Mouse (Mus musculus) neural tube, embryonic 12.5 days (tissue): ENCODE measurements around the gene Cenpb. TPM values are rescaled to one million over a fixed set of nuclear protein-coding genes. Genes with fewer than 3 reads are reported as not detected.

Experiments used
- ATAC-seq: fragments of 200-750 bp; cut with Nextera tagmentation; 2 replicates; pipeline ENCODE4 v1.8.0; 2017; ENCODE audit warnings: low read depth, mild to moderate bottlenecking, moderate TSS enrichment, moderate library complexity; ENCODE audit not compliant: low FRiP score
- H3K27ac ChIP-seq: fragments of 300-500 bp; sonication (generic); 2 replicates; pipeline ENCODE4 v1.5.1; 2016
- H3K27me3 ChIP-seq: fragments of 300-500 bp; sonication (generic); replicated peaks from 2 replicates; pipeline ENCODE4 v1.6.1; 2016; ENCODE audit warnings: mild to moderate bottlenecking
- H3K36me3 ChIP-seq: fragments of 300-500 bp; sonication (generic); 2 replicates; pipeline ENCODE4 v1.6.1; 2016; ENCODE audit warnings: mild to moderate bottlenecking
- H3K4me1 ChIP-seq: fragments of 300-500 bp; sonication (generic); 2 replicates; pipeline ENCODE4 v1.6.1; 2016
- H3K4me2 ChIP-seq: fragments of 300-500 bp; sonication (generic); replicated peaks from 2 replicates; pipeline ENCODE4 v1.6.1; 2016; ENCODE audit warnings: mild to moderate bottlenecking
- H3K4me3 ChIP-seq: fragments of 300-500 bp; sonication (generic); 2 replicates; pipeline ENCODE4 v1.5.1; 2016
- H3K9ac ChIP-seq: fragments of 300-500 bp; sonication (generic); 2 replicates; pipeline ENCODE4 v1.6.1; 2016; ENCODE audit warnings: mild to moderate bottlenecking
- H3K9me3 ChIP-seq: fragments of 300-500 bp; sonication (generic); 2 replicates; pipeline ENCODE4 v1.6.1; 2016; ENCODE audit warnings: mild to moderate bottlenecking
- WGBS: fragments of 180-500 bp; shearing (Covaris S2); methylation state at CpG from one replicate; pipeline ENCODE4 v1.1.7; 2016; 5-methylcytosine and 5-hydroxymethylcytosine counted together
- polyA plus RNA-seq: library from polyadenylated mRNA; unstranded; fragments of >200 nt; fragmentation: Nextera tagmentation; extraction: Ambion mirVana; gene quantifications from 2 replicates; pipeline ENCODE4 v1.2.1, GENCODE M21; 2016

Cenpb gene
- polyA plus RNA-seq, 1 experiment from 2014 or later = 19.3 TPM

DNA sequence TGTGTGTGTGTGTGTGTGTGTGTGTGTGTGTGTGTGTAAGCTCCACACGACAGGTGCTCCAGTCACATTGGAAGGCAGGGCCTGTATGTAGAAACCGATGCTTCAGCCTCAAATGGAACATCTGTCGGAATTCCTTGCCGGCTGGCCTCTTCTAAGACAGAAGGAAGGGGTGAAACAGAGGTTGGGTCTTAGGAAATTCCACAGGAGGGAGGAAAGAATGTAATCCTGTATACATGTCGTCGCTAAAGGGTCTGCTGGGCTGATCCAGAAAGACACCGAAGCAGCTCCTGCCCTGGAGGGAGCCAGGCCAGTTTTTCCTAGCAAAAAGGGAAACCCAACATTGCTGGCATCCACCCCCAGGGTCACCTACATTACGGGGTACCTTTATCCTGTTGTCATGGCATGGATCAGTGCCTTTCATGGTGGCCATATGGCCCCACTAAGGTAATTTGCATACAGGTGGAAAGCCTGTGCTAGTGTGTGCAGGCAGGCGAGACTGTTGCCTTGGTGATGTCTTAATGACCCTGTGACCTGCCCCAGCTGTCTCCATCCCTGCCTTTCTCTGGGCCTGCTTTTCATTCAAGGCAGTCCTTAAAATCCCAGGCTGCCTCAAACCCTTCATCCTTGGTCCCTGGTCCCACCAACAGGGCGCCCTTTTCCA lies 10.6 kb upstream of the Cenpb start:
- no peak overlapping the region for H3K4me3 ChIP-seq
- ATAC-seq = peak; percentile 81

DNA sequence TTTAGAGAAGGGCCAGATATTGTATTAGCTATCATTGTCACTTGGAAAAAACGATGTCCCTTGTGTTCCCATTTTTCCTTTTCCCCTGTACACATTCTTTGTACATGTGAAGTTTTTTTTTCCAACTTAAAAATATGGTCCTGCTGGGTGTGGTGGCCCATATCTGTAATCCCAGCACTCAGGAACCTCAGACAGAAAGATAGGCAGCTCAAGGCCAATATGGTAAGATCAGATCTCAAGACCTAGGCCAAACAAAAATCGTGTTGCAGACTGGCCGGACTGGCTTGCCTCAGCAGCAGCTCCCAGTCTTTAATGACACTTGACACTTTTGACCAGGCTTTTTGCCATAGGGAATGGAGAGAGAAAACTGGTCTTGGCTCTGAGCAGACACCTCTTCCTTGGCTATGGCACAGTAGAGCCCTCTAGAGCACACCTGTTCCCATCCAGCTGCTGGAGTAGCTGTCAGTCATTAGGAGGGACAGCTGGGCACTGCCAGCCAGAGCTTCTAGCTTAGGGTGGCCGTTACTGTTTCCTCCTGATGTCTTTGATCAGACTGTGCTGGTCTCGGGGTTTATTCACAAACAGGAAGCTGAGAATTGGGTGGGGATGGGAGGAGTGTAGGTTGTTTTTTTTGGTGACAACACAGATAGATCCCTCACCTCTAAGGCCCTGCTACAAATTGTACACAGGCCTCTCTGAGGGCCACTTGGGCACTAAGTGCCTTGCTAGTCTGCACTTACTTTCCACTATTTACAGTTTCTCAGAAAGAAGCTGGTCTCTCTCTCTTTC lies 9.8 kb upstream of the Cenpb start:
- 0 out of 2 replicates have a peak overlapping the region, but pooled peaks have one; percentile 17 for H3K9ac ChIP-seq
- H3K9me3 ChIP-seq = no peaks in the 10 kb centered on the region
- H3K27ac ChIP-seq = peak overlapping the region; percentile 70; the same call in 1 of the 2 replicates
- H3K4me3 ChIP-seq = no peak overlapping the region
- 54% methylated on average over 5 of the region's 5 CpGs for WGBS
- H3K36me3 ChIP-seq = peaks cover 24% of the 10 kb centered on the region
- no peaks in the 10 kb centered on the region for H3K27me3 ChIP-seq
- H3K4me2 ChIP-seq = peak overlapping the region; percentile 80
- ATAC-seq = no peak
- peaks cover 50% of the 10 kb centered on the region for H3K4me1 ChIP-seq

More for the DNA sequence above, 10.6 kb upstream of the Cenpb start:
- Histone ChIP-seq H3K4me1 (peaks cover 50% of the 10 kb centered on the region), H3K27me3 (no peaks in the 10 kb centered on the region), H3K4me2 (peak overlapping the region; percentile 80), H3K36me3 (peaks cover 29% of the 10 kb centered on the region), H3K9ac (0 out of 2 replicates have a peak overlapping the region, but pooled peaks have one; percentile 8), H3K9me3 (no peaks in the 10 kb centered on the region), H3K27ac (peak overlapping the region; percentile 70)
- 9% methylated on average over 10 of the region's 10 CpGs for WGBS

DNA sequence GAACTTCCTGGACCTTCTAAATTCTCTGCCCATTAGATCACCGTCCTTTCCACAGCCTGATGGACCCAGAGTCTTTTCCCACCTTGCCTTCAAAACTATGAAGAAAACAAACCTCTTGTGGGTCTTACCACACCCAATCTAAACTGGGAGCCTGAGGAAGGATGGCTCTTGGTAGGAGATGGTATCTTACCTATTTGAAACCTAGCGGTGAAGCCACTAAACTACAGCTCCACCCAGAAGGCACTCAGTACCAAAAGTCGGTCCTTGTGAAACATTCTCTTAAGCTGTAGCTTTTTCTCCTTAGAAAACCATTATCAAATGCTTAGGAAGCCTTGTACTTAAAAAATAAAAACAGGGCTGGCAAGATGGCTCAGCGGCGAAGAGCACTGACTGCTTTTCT lies 8.4 kb upstream of the Cenpb start:
- H3K4me1 ChIP-seq = peaks cover 50% of the 10 kb centered on the region
- peaks cover 10% of the 10 kb centered on the region for H3K36me3 ChIP-seq
- no peaks in the 10 kb centered on the region for H3K27me3 ChIP-seq
- peak overlapping the region; percentile 71 for H3K4me3 ChIP-seq
- H3K9ac ChIP-seq = 0 out of 2 replicates have a peak overlapping the region, but pooled peaks have one; percentile 75
- H3K9me3 ChIP-seq = no peaks in the 10 kb centered on the region
- 94% methylated on average over 5 of the region's 5 CpGs for WGBS
- peak overlapping the region; percentile 80 for H3K4me2 ChIP-seq
- no peak for ATAC-seq
- no peak overlapping the region for H3K27ac ChIP-seq

DNA sequence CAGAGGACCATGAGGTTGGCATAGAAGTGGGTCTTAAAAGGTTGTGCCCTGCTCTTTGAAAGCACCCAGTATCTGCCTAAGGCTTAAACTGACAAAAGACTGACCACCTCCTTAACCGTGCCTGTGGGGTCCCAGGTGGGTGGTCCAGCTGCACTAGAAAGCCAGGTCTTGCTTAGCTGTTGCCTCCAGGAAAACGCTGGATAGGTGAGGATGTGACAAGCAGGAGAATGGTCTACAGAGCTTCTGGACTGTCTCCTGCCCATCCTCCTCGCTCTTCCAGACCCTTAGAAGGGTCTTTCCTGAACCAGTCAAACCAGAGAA lies 7.7 kb upstream of the Cenpb start:
- peaks cover 2% of the 10 kb centered on the region for H3K36me3 ChIP-seq
- H3K9me3 ChIP-seq = no peaks in the 10 kb centered on the region
- H3K4me3 ChIP-seq = peak overlapping the region; percentile 71
- WGBS = 23% methylated on average over 3 of the region's 3 CpGs
- H3K27me3 ChIP-seq = no peaks in the 10 kb centered on the region
- no peak for ATAC-seq
- peaks cover 50% of the 10 kb centered on the region for H3K4me1 ChIP-seq
- peak overlapping the region; percentile 75 for H3K9ac ChIP-seq
- H3K27ac ChIP-seq = no peak overlapping the region
- H3K4me2 ChIP-seq = peak overlapping the region; percentile 80

DNA sequence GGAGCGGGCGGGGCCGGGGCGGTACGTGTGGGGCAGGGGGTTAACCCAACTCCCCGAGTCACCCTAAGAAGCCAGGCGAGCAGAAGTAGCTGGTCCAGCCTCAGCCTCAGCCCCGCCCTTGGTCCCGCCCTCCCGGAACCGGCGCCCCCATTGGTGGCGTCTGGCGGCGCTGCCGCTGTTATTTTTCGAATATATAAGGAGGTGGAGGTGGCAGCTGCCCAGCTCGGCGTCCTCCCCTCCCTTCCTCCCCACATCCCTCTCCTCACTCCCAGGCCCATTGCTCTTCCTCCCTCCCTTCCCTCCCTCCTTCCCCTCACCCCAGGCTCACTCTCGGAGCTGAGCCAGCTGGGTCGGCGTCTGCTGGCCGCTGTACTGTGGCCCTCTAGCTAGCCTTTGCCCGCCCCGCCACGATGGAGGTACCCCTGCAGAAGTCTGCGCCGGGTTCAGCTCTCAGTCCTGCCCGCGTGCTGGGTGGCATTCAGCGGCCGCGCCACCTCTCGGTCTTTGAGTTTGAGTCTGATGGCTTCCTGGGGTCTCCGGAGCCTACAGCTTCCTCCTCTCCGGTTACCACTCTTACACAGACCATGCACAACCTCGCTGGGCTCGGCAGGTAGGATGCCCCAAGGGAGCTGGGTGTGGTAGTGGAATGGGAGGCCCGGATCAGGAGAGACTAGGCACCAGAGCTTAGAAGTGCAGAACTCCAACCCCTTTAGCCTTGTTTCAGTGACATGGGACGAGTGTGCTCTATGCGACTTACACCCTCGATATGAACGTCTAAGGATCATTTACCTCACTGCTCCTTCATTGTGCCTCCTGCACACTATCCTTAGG lies 7.1 kb upstream of the Cenpb start, which contains the start of the genes Cdc25b and Spef1:
Gene Cdc25b, plus strand, starts transcription at position 179 of the 831 bp plus-strand sequence.
Gene Spef1, minus strand, starts transcription at position 512 of the 831 bp plus-strand sequence.
- peak; percentile 72 for ATAC-seq
- Histone ChIP-seq H3K27me3 (no peaks in the 10 kb centered on the region), H3K27ac (peak within 1 kb of the TSS; percentile 64), H3K4me3 (peak within 1 kb of the TSS; percentile 71), H3K4me1 (peaks cover 50% of the 10 kb centered on the region), H3K36me3 (no peaks in the 10 kb centered on the region), H3K9me3 (no peaks in the 10 kb centered on the region), H3K4me2 (peak within 1 kb of the TSS; percentile 80), H3K9ac (peak within 1 kb of the TSS; percentile 75)
- WGBS = 2% methylated on average over 43 of the region's 43 CpGs

DNA sequence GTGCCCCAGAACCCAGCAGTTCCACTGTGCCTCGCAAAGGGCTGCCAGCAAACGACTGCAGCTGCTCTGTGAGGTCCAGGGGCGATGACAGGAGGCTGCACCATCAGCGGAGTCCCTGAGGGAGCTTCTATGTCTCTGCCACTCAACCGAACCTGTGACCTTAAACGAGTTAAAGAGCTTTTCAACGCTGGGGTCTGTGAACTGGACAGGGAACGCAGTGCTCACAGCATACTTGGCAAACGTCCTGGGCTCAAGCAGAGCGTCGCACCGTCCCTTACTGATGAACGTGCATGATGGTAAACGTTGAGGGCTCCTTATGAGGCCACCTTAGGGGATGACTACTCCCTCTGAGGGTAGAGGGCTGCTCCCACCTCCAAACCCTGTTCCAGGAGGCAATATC lies 6.5 kb upstream of the Cenpb start:
- H3K4me2 ChIP-seq = peak overlapping the region; percentile 80
- H3K4me3 ChIP-seq = peak overlapping the region; percentile 71
- no peaks in the 10 kb centered on the region for H3K9me3 ChIP-seq
- no peaks in the 10 kb centered on the region for H3K36me3 ChIP-seq
- ATAC-seq = no peak; the same call in 1 of the 2 replicates
- H3K4me1 ChIP-seq = peaks cover 47% of the 10 kb centered on the region
- H3K27ac ChIP-seq = no peak overlapping the region
- H3K27me3 ChIP-seq = no peaks in the 10 kb centered on the region
- H3K9ac ChIP-seq = peak overlapping the region; percentile 75
- WGBS = under 1% methylated on average over 14 of the region's 14 CpGs

DNA sequence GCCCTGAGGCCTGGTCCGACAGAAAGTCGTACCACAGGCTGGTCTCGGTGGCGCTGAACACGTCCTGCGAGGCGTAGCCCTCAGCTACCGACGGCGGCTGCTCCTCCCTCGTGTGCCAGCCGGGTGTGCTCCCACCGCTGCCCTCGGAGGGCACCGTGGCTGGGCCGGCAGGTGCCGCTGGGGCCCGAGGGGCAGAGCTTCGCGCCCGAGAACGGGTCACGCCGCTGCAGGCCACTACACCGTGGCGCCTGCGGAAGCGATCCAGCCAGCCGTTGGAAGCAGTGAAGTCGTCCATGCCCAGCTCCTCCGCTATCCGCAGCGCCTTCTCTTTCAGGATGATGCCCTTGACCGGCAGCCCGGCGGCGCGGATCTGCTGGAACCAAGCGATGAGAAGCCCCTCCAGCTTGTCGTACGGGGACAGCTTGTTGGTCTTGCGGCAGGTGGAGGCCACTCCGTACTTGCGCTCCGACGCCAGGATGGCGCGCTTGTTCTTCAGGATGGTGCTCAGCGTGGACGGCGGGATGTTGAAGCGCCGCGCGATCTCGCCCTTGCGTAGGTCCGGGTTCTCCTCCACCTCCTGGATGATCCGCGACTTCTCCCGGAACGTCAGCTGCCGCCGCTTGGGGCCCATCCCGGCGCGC lies 501 bp downstream of the Cenpb start:
- Histone ChIP-seq H3K4me1 (peaks cover 44% of the 10 kb centered on the region), H3K27me3 (no peaks in the 10 kb centered on the region), H3K9ac (peak overlapping the region; percentile 94), H3K4me2 (peak overlapping the region; percentile 95), H3K36me3 (peaks cover 11% of the 10 kb centered on the region; the same call in 1 of the 2 replicates), H3K9me3 (no peaks in the 10 kb centered on the region), H3K4me3 (peak overlapping the region; percentile 89), H3K27ac (peak overlapping the region; percentile 80)
- under 1% methylated on average over 67 of the region's 67 CpGs for WGBS
- peak; percentile 67 for ATAC-seq

DNA sequence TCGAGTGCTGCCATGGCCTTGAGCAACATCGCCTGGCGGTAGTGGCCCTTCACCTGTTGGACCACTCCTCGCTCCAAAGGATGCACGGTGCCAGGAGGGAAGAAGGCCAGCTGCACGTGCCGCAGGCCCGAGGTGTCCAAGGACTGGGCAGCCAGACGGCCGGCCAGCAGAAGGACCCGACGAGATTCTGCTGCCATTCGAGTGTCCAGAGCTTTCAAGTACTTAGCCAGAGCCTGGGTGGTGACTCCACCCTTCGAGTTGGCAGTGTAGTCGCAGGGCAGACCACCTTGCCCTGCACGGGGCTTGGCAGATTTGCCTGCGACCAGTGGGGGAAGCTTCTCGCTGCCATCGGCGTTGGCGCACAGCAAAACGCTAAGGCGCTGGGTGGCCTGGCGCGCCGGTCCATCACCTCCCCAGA lies 1.0 kb downstream of the Cenpb start:
- 32% methylated on average over 26 of the region's 26 CpGs for WGBS
- 0 out of 2 replicates have a peak, but pooled peaks have one; percentile 0 for ATAC-seq
- H3K27me3 ChIP-seq = no peaks in the 10 kb centered on the region
- H3K4me2 ChIP-seq = peak overlapping the region; percentile 95
- peak overlapping the region; percentile 80; the same call in 1 of the 2 replicates for H3K27ac ChIP-seq
- H3K36me3 ChIP-seq = peaks cover 11% of the 10 kb centered on the region; the same call in 1 of the 2 replicates
- peak overlapping the region; percentile 89 for H3K4me3 ChIP-seq
- no peaks in the 10 kb centered on the region for H3K9me3 ChIP-seq
- peaks cover 46% of the 10 kb centered on the region for H3K4me1 ChIP-seq
- peak overlapping the region; percentile 94 for H3K9ac ChIP-seq

DNA sequence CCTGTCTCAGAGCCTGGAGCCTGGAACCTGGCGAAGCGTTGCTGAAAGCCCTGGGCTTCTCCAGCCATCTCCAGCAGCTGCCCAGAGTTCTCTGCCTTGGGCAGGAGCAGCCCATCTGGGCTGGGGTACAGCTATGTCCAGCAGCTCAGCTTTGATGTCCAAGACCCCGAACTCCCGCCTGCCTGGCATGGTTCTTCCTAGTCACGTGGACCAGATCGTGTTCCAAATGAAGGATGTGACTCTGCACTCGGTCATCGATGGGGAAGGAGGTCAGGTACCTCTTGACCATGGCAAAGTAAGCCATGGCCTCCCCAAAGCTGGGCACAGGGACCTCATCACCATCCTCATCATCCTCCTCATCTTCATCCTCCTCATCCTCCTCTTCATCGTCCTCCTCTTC lies 1.9 kb downstream of the Cenpb start:
- Histone ChIP-seq H3K36me3 (peaks cover 11% of the 10 kb centered on the region; the same call in 1 of the 2 replicates), H3K9me3 (no peaks in the 10 kb centered on the region), H3K27ac (no peak overlapping the region), H3K4me2 (peak overlapping the region; percentile 95), H3K4me3 (peak overlapping the region; percentile 89), H3K4me1 (peaks cover 46% of the 10 kb centered on the region), H3K9ac (peak overlapping the region; percentile 94), H3K27me3 (peaks cover 7% of the 10 kb centered on the region)
- 91% methylated on average over 9 of the region's 9 CpGs for WGBS
- no peak for ATAC-seq

DNA sequence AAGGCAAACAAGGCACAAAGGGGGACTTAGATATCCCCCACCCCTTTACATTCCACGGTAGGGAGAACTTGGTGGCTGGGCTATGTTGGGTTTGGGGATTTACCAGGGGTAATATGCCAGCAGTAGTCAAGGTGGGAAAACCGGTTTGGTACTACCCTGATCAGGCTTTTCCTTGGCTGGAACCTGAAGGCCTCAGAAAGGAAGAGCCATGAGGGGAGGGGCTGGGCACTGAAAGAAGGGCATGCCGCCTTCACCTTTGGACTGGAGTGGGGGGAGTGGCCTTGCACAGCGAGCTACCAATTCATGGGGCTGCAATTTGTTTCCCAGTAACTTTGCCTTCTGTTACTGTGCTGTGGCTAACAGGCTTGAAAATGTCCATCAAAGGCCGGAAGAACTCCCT lies 3.4 kb downstream of the Cenpb start:
- Histone ChIP-seq H3K4me2 (peak overlapping the region; percentile 95), H3K9me3 (no peaks in the 10 kb centered on the region), H3K27me3 (peaks cover 22% of the 10 kb centered on the region), H3K4me3 (peak overlapping the region; percentile 7; the same call in 1 of the 2 replicates), H3K27ac (no peak overlapping the region), H3K36me3 (peaks cover 14% of the 10 kb centered on the region), H3K9ac (no peak overlapping the region), H3K4me1 (peaks cover 49% of the 10 kb centered on the region)
- no peak for ATAC-seq
- WGBS = 56% methylated on average over 5 of the region's 5 CpGs

DNA sequence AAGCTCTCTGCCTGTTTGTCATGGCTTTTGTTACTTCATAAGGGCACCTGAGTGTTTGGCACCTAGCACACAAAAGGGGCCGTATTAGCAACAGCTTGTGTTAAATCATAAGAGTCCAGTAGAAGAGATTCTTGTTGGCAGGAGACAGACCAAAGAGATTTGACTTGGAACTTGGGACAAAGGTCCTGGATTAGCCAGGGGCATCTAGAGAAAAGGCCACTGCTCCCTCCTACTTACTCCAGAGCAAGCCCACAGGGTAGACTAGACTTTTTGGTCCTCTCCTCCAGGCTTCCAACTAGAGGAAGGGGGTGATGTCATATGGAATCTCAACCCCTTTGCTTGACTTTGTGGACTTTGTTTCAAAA lies 3.9 kb downstream of the Cenpb start:
- Histone ChIP-seq H3K27ac (no peak overlapping the region), H3K9me3 (no peaks in the 10 kb centered on the region), H3K4me1 (peaks cover 51% of the 10 kb centered on the region), H3K36me3 (peaks cover 17% of the 10 kb centered on the region), H3K27me3 (peaks cover 27% of the 10 kb centered on the region), H3K9ac (no peak overlapping the region), H3K4me2 (no peak overlapping the region), H3K4me3 (no peak overlapping the region)
- 95% methylated on average over 1 of the region's 1 CpGs for WGBS
- no peak for ATAC-seq
